Mouse (Mus musculus): ENCODE measurements around the gene Trpm1.

DNA sequence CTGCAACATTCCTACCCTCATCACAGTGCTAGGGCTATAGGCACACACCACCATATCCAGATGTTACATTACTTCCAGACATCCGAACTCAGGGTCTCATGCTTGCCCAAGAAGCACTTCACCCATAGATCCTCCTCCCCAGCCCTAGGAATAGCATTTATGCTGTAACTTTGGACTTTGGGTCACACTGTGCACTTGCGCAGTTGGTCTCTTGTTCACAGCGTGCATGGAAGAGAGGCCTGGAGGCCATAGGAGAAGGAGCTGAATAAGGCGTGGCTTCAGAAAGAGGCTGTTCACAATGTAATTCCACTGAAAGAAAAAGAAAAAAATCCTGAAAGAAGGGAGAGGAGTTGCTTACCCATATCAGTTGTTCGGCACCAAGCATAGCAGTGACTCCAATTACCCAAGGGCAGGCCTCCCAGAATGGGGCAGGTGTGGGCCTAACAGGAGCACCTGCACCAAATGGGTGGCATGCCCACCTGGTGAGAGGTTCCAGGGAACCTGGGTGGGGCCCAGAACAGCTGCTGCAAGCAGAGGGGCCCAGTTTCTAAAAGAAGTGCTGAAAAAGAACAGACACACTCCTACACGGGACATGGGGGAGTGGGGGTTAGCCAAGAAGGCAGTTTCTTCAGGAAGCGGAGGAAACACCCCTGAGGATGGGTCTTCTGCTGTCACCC is 84.9 kb downstream of the Trpm1 start:
- TF ChIP-seq CTCF (IDR thresholded peaks at IDR 0.05; ENCODE audit: low read depth) (no peak), EP300 (optimal IDR thresholded peaks at IDR 0.05) (no peak)

Data from stomach, postnatal 0 days (tissue).